Mouse (Mus musculus) lung, embryonic 16.5 days (tissue): ENCODE measurements at regions not wholly inside any gene's neighbourhood (a gene's known extent, or its start where the extent isn't known, plus 50 kb on each side); places are given as distances from the start of the nearest gene placed in this dataset.

Source experiments
- ATAC-seq: fragments of 200-750 bp; cut with Nextera tagmentation; 2 replicates; pipeline ENCODE4 v1.8.0; 2017; ENCODE audit warnings: low read depth, mild to moderate bottlenecking, moderate library complexity
- H3K27ac ChIP-seq: fragments of 300-500 bp; sonication (generic); 2 replicates; pipeline ENCODE4 v1.5.1; 2014; ENCODE audit warnings: mild to moderate bottlenecking, control low read depth, low read length
- H3K27me3 ChIP-seq: fragments of 300-500 bp; sonication (generic); 2 replicates; pipeline ENCODE4 v1.6.1; 2014; ENCODE audit warnings: low read depth, low read length, mixed read lengths; ENCODE audit not compliant: control insufficient read depth, insufficient read depth
- H3K36me3 ChIP-seq: fragments of 300-500 bp; sonication (generic); 2 replicates; pipeline ENCODE4 v1.6.1; 2014; ENCODE audit warnings: low read length; ENCODE audit not compliant: control insufficient read depth, insufficient read depth
- H3K4me1 ChIP-seq: fragments of 300-500 bp; sonication (generic); replicated peaks from 2 replicates; pipeline ENCODE4 v1.6.1; 2014; ENCODE audit warnings: low read length, mixed read lengths; ENCODE audit not compliant: control insufficient read depth, insufficient read depth
- H3K4me2 ChIP-seq: fragments of 300-500 bp; sonication (generic); 2 replicates; pipeline ENCODE4 v1.6.1; 2014; ENCODE audit warnings: low read depth, low read length, control low read depth
- H3K4me3 ChIP-seq: fragments of 300-500 bp; sonication (generic); 2 replicates; pipeline ENCODE4 v1.5.1; 2014; ENCODE audit warnings: mild to moderate bottlenecking, low read length, control low read depth
- H3K9ac ChIP-seq: fragments of 300-500 bp; sonication (generic); 2 replicates; pipeline ENCODE4 v1.6.1; 2014; ENCODE audit warnings: low read length, control low read depth
- H3K9me3 ChIP-seq: fragments of 300-500 bp; sonication (generic); 2 replicates; pipeline ENCODE4 v1.6.1; 2016; ENCODE audit warnings: low read length; ENCODE audit not compliant: control insufficient read depth
- WGBS: fragments of 180-500 bp; shearing (Covaris S2); extraction: QIAGEN DNeasy Blood & Tissue Kit; methylation state at CpG from one replicate; pipeline ENCODE4 v1.1.7; 2014; 5-methylcytosine and 5-hydroxymethylcytosine counted together

GRCm38 (mm10) chr8:37398957-37399356, 405.6 kb downstream of the AI429214 start:
- no peak overlapping the region for H3K4me2 ChIP-seq
- H3K27ac ChIP-seq = no peak overlapping the region
- ATAC-seq = no peak
- H3K9ac ChIP-seq = no peak overlapping the region
- no peaks in the 10 kb centered on the region for H3K9me3 ChIP-seq
- no peaks in the 10 kb centered on the region for H3K27me3 ChIP-seq
- no peaks in the 10 kb centered on the region for H3K4me1 ChIP-seq
- 77% methylated on average over 2 of the region's 2 CpGs for WGBS
- H3K4me3 ChIP-seq = no peak overlapping the region
- no peaks in the 10 kb centered on the region for H3K36me3 ChIP-seq

GRCm38 (mm10) chr8:37422595-37422994, 429.2 kb downstream of the AI429214 start:
- no peak overlapping the region for H3K27ac ChIP-seq
- H3K9ac ChIP-seq = no peak overlapping the region
- H3K4me1 ChIP-seq = no peaks in the 10 kb centered on the region
- H3K36me3 ChIP-seq = no peaks in the 10 kb centered on the region
- H3K4me3 ChIP-seq = no peak overlapping the region
- H3K4me2 ChIP-seq = no peak overlapping the region
- H3K27me3 ChIP-seq = no peaks in the 10 kb centered on the region
- no peaks in the 10 kb centered on the region for H3K9me3 ChIP-seq
- WGBS = 37% methylated on average over 2 of the region's 2 CpGs
- no peak for ATAC-seq

- Histone ChIP-seq H3K4me1 (no peaks in the 10 kb centered on the region), H3K9ac (no peak overlapping the region), H3K4me2 (no peak overlapping the region), H3K4me3 (no peak overlapping the region), H3K27me3 (no peaks in the 10 kb centered on the region), H3K27ac (no peak overlapping the region), H3K36me3 (no peaks in the 10 kb centered on the region), H3K9me3 (no peaks in the 10 kb centered on the region)
- peak; percentile 83 for ATAC-seq
Measured at GRCm38 (mm10) chr8:37424588-37424987, 431.2 kb downstream of the AI429214 start.

- 84% methylated on average over 4 of the region's 4 CpGs for WGBS
- Histone ChIP-seq H3K27me3 (no peaks in the 10 kb centered on the region), H3K4me2 (no peak overlapping the region), H3K36me3 (no peaks in the 10 kb centered on the region), H3K4me3 (no peak overlapping the region), H3K27ac (no peak overlapping the region), H3K4me1 (no peaks in the 10 kb centered on the region), H3K9me3 (no peaks in the 10 kb centered on the region), H3K9ac (no peak overlapping the region)
- no peak for ATAC-seq
Measured at GRCm38 (mm10) chr8:37428845-37429244, 435.4 kb downstream of the AI429214 start.

GRCm38 (mm10) chr8:37460551-37461154, 467.2 kb downstream of the AI429214 start:
- ATAC-seq = no peak
- no peak overlapping the region for H3K4me3 ChIP-seq
- WGBS = 85% methylated on average over 4 of the region's 4 CpGs
- no peaks in the 10 kb centered on the region for H3K4me1 ChIP-seq
- H3K4me2 ChIP-seq = no peak overlapping the region
- no peaks in the 10 kb centered on the region for H3K27me3 ChIP-seq
- H3K36me3 ChIP-seq = no peaks in the 10 kb centered on the region
- no peak overlapping the region for H3K27ac ChIP-seq
- no peaks in the 10 kb centered on the region for H3K9me3 ChIP-seq
- H3K9ac ChIP-seq = no peak overlapping the region

GRCm38 (mm10) chr8:37465651-37466050, 472.2 kb downstream of the AI429214 start:
- ATAC-seq = no peak
- no peaks in the 10 kb centered on the region for H3K9me3 ChIP-seq

GRCm38 (mm10) chr8:37467656-37468055, 474.3 kb downstream of the AI429214 start:
- Histone ChIP-seq H3K4me3 (no peak overlapping the region), H3K27me3 (no peaks in the 10 kb centered on the region), H3K36me3 (no peaks in the 10 kb centered on the region), H3K9ac (no peak overlapping the region), H3K4me1 (no peaks in the 10 kb centered on the region), H3K4me2 (no peak overlapping the region), H3K27ac (no peak overlapping the region), H3K9me3 (no peaks in the 10 kb centered on the region)
- 92% methylated on average over 1 of the region's 1 CpGs for WGBS
- no peak for ATAC-seq

More at GRCm38 (mm10) chr8:37465651-37466050, 472.2 kb downstream of the AI429214 start:
- H3K36me3 ChIP-seq = no peaks in the 10 kb centered on the region
- no peak overlapping the region for H3K27ac ChIP-seq
- H3K4me1 ChIP-seq = no peaks in the 10 kb centered on the region
- H3K27me3 ChIP-seq = no peaks in the 10 kb centered on the region
- no peak overlapping the region for H3K9ac ChIP-seq
- H3K4me2 ChIP-seq = no peak overlapping the region
- no peak overlapping the region for H3K4me3 ChIP-seq
